Mouse (Mus musculus): Measurements from ENCODE around the gene Cfap126. TPM values are rescaled to one million over a fixed set of nuclear protein-coding genes. Genes with fewer than 3 reads are reported as not detected.
A peak's percentile ranks its signal among the peaks of the same experiment; 100 is the strongest.
"Not testable (repeated sequence)": the region's sequence is repeated elsewhere in the genome, so short reads cannot be mapped to it uniquely, and the experiment has no call there.

Gene Cfap126
- polyA plus RNA-seq, 1 experiment from 2014 or later, result 5.0 TPM

DNA sequence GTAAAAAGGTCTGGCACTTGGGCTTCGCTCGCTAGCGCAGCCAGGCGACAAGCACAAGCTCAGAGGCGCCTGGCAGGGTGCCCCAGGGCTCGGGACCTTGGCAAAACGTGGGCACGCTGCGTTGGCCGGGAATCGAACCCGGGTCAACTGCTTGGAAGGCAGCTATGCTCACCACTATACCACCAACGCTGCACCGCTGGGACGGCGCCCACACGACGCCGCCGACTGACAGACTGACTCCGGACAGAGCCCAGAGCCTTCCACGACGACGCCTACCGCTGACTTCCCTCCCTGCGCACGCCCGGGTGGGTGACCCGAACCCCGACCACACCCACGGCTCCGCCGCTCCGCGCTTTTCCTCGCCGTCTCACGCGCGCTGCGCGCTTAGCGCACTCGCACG is 41.5 kb upstream of the Cfap126 start:
- no CpG with 5 or more reads among the region's 45 CpGs for WGBS
- not testable (repeated sequence) for H3K9ac ChIP-seq (replicated peaks; ENCODE audit: low read depth, low read length); H3K4me2 ChIP-seq (ENCODE audit: low read depth, low read length); H3K4me3 ChIP-seq (ENCODE audit: low read depth, low read length); H3K9me3 ChIP-seq (ENCODE audit: control insufficient read depth, low read length); H3K4me1 ChIP-seq (ENCODE audit: control insufficient read depth, insufficient read depth, low read length); H3K36me3 ChIP-seq (ENCODE audit: control insufficient read depth, insufficient read depth, low read length); H3K27ac ChIP-seq (ENCODE audit: low read depth, low read length)
- H3K27me3 ChIP-seq (ENCODE audit: control insufficient read depth, insufficient read depth, low read length), result peaks cover 12% of the 10 kb centered on the region
- peak; percentile 33; the same call in 1 of the 2 replicates for ATAC-seq (ENCODE audit: low read depth)

GRCm38 (mm10) chr1:171074283-171074682 is 39.4 kb upstream of the Cfap126 start:
- not testable (repeated sequence) for H3K27ac ChIP-seq (ENCODE audit: low read depth, low read length); H3K36me3 ChIP-seq (ENCODE audit: control insufficient read depth, insufficient read depth, low read length); H3K9ac ChIP-seq (replicated peaks; ENCODE audit: low read depth, low read length); H3K4me1 ChIP-seq (ENCODE audit: control insufficient read depth, insufficient read depth, low read length); H3K4me2 ChIP-seq (ENCODE audit: low read depth, low read length); H3K4me3 ChIP-seq (ENCODE audit: low read depth, low read length); H3K9me3 ChIP-seq (ENCODE audit: control insufficient read depth, low read length)
- WGBS, result 14% methylated on average over 4 of the region's 10 CpGs
- peaks cover 11% of the 10 kb centered on the region for H3K27me3 ChIP-seq (ENCODE audit: control insufficient read depth, insufficient read depth, low read length)
- ATAC-seq (ENCODE audit: low read depth), result peak; percentile 13; the same call in 1 of the 2 replicates

- H3K36me3 ChIP-seq (ENCODE audit: control insufficient read depth, insufficient read depth, low read length); H3K4me1 ChIP-seq (ENCODE audit: control insufficient read depth, insufficient read depth, low read length); H3K27me3 ChIP-seq (ENCODE audit: control insufficient read depth, insufficient read depth, low read length); H3K4me2 ChIP-seq (ENCODE audit: low read depth, low read length); H3K9ac ChIP-seq (replicated peaks; ENCODE audit: low read depth, low read length); ATAC-seq (ENCODE audit: low read depth); H3K27ac ChIP-seq (ENCODE audit: low read depth, low read length); H3K9me3 ChIP-seq (ENCODE audit: control insufficient read depth, low read length); H3K4me3 ChIP-seq (ENCODE audit: low read depth, low read length): not testable (repeated sequence)
- 40% methylated on average over 2 of the region's 5 CpGs for WGBS
Measured at GRCm38 (mm10) chr1:171076176-171076575, 37.5 kb upstream of the Cfap126 start.

GRCm38 (mm10) chr1:171077192-171077591 is 36.5 kb upstream of the Cfap126 start:
- H3K27me3 ChIP-seq (ENCODE audit: control insufficient read depth, insufficient read depth, low read length); H3K9me3 ChIP-seq (ENCODE audit: control insufficient read depth, low read length); H3K4me3 ChIP-seq (ENCODE audit: low read depth, low read length); ATAC-seq (ENCODE audit: low read depth); H3K4me2 ChIP-seq (ENCODE audit: low read depth, low read length); H3K4me1 ChIP-seq (ENCODE audit: control insufficient read depth, insufficient read depth, low read length); H3K9ac ChIP-seq (replicated peaks; ENCODE audit: low read depth, low read length); H3K36me3 ChIP-seq (ENCODE audit: control insufficient read depth, insufficient read depth, low read length); H3K27ac ChIP-seq (ENCODE audit: low read depth, low read length): not testable (repeated sequence)
- 38% methylated on average over 5 of the region's 5 CpGs for WGBS

DNA sequence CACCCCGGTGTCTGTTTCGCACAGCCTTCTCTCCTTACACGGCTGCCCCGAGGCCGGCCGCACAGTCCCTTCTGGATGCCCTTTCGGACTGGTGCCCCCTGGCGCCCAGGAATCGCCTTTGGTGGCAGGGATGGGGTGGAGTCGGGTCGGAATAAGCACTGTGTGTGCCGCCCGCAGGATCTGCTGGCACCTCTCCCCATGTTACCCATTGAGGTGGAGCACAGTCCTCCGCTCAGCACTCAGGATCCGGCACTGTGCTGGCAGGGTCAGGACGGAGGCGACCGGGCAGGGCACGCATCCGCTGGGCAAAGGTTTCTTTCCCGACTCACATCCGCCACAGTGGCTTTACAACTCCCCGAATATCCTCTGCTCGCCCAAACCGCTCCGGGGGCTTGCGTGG is 35.8 kb upstream of the Cfap126 start:
- H3K4me1 ChIP-seq (ENCODE audit: control insufficient read depth, insufficient read depth, low read length), result not testable (repeated sequence)

GRCm38 (mm10) chr1:171078419-171078818 is 35.3 kb upstream of the Cfap126 start:
- not testable (repeated sequence) for H3K4me2 ChIP-seq (ENCODE audit: low read depth, low read length); H3K4me1 ChIP-seq (ENCODE audit: control insufficient read depth, insufficient read depth, low read length); H3K27ac ChIP-seq (ENCODE audit: low read depth, low read length); H3K36me3 ChIP-seq (ENCODE audit: control insufficient read depth, insufficient read depth, low read length); H3K4me3 ChIP-seq (ENCODE audit: low read depth, low read length); H3K9ac ChIP-seq (replicated peaks; ENCODE audit: low read depth, low read length); ATAC-seq (ENCODE audit: low read depth); H3K9me3 ChIP-seq (ENCODE audit: control insufficient read depth, low read length); H3K27me3 ChIP-seq (ENCODE audit: control insufficient read depth, insufficient read depth, low read length)
- WGBS, result 23% methylated on average over 11 of the region's 12 CpGs

More for the DNA sequence above, 35.8 kb upstream of the Cfap126 start:
- not testable (repeated sequence) for H3K9ac ChIP-seq (replicated peaks; ENCODE audit: low read depth, low read length); H3K27me3 ChIP-seq (ENCODE audit: control insufficient read depth, insufficient read depth, low read length); H3K36me3 ChIP-seq (ENCODE audit: control insufficient read depth, insufficient read depth, low read length); H3K27ac ChIP-seq (ENCODE audit: low read depth, low read length); H3K9me3 ChIP-seq (ENCODE audit: control insufficient read depth, low read length); H3K4me3 ChIP-seq (ENCODE audit: low read depth, low read length)
- H3K4me2 ChIP-seq (ENCODE audit: low read depth, low read length), result 0 out of 2 replicates have a peak overlapping the region, but pooled peaks have one; percentile 26
- ATAC-seq (ENCODE audit: low read depth), result peak; percentile 21; the same call in 1 of the 2 replicates
- 5% methylated on average over 16 of the region's 27 CpGs for WGBS

DNA sequence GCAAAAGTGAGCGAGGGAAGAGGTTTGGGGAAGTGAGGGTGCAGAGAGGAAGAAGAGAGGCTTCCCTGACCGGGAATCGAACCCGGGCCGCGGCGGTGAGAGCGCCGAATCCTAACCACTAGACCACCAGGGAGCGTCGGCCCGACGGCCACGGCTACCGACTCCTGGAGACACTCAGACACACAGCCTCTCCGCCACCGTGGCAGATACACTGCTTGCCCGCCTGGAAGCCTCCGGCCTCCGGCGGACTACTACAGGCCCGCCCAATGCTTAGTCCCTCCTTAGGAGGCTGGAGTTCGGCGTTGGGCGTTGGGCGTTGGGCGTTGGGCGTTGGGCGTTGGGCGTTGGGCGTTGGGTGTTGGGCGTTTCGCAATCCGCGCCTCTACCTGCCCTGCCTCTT is 34.4 kb upstream of the Cfap126 start:
- H3K4me3 ChIP-seq (ENCODE audit: low read depth, low read length); H3K9me3 ChIP-seq (ENCODE audit: control insufficient read depth, low read length); H3K27me3 ChIP-seq (ENCODE audit: control insufficient read depth, insufficient read depth, low read length); H3K27ac ChIP-seq (ENCODE audit: low read depth, low read length); H3K9ac ChIP-seq (replicated peaks; ENCODE audit: low read depth, low read length); H3K4me1 ChIP-seq (ENCODE audit: control insufficient read depth, insufficient read depth, low read length); H3K36me3 ChIP-seq (ENCODE audit: control insufficient read depth, insufficient read depth, low read length); H3K4me2 ChIP-seq (ENCODE audit: low read depth, low read length): not testable (repeated sequence)
- 0% methylated on average over 1 of the region's 35 CpGs for WGBS
- ATAC-seq (ENCODE audit: low read depth), result peak; percentile 33

DNA sequence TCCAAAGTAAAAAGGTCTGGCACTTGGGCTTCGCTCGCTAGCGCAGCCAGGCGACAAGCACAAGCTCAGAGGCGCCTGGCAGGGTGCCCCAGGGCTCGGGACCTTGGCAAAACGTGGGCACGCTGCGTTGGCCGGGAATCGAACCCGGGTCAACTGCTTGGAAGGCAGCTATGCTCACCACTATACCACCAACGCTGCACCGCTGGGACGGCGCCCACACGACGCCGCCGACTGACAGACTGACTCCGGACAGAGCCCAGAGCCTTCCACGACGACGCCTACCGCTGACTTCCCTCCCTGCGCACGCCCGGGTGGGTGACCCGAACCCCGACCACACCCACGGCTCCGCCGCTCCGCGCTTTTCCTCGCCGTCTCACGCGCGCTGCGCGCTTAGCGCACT is 33.9 kb upstream of the Cfap126 start:
- peak; percentile 36 for ATAC-seq (ENCODE audit: low read depth)
- not testable (repeated sequence) for H3K27ac ChIP-seq (ENCODE audit: low read depth, low read length); H3K36me3 ChIP-seq (ENCODE audit: control insufficient read depth, insufficient read depth, low read length); H3K4me3 ChIP-seq (ENCODE audit: low read depth, low read length); H3K4me1 ChIP-seq (ENCODE audit: control insufficient read depth, insufficient read depth, low read length); H3K9ac ChIP-seq (replicated peaks; ENCODE audit: low read depth, low read length); H3K27me3 ChIP-seq (ENCODE audit: control insufficient read depth, insufficient read depth, low read length); H3K9me3 ChIP-seq (ENCODE audit: control insufficient read depth, low read length); H3K4me2 ChIP-seq (ENCODE audit: low read depth, low read length)
- WGBS, result no CpG with 5 or more reads among the region's 43 CpGs

DNA sequence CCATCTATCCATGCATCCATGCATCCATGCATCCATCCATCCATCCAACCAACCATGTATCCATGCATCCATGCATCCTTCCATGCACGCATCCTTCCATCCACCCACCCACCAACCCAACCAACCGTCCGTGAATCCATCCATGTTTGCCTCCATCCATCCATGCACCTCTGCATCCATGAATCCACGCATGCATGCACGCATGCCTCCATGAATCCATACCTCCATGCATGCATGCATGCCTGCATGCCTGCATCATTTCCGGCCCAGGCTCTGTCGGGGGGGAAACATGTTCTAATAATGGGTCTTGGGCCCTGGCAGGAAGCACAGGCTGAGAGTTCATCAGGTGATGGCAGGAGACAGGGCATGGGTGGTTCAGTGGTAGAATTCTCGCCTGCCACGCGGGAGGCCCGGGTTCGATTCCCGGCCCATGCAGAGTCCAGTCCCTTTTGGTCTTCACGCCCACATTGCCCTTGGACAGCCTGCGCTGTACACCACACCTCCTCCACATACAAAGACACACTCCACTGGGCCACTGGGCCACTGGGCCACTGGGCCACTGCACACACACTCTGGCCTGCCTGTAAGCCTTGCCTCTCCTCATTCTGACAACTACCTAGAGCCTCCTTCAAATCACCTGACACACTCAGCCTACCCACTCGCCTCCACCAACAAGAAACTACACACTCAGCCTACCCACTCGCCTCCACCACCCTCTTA is 32.0 kb upstream of the Cfap126 start:
- ATAC-seq (ENCODE audit: low read depth), result peak; percentile 23; the same call in 1 of the 2 replicates
- 31% methylated on average over 9 of the region's 17 CpGs for WGBS

More for the DNA sequence above, 32.0 kb upstream of the Cfap126 start:
- H3K27me3 ChIP-seq (ENCODE audit: control insufficient read depth, insufficient read depth, low read length), result peaks cover 11% of the 10 kb centered on the region
- H3K4me1 ChIP-seq (ENCODE audit: control insufficient read depth, insufficient read depth, low read length); H3K4me2 ChIP-seq (ENCODE audit: low read depth, low read length); H3K9me3 ChIP-seq (ENCODE audit: control insufficient read depth, low read length); H3K36me3 ChIP-seq (ENCODE audit: control insufficient read depth, insufficient read depth, low read length); H3K27ac ChIP-seq (ENCODE audit: low read depth, low read length); H3K4me3 ChIP-seq (ENCODE audit: low read depth, low read length); H3K9ac ChIP-seq (replicated peaks; ENCODE audit: low read depth, low read length): not testable (repeated sequence)
